In genomic region chr12:109749256-109749655, GRCm38 (mm10) we compare ENCODE assay signal across 8 mouse cellular contexts.
DNase-seq lines count a peak whose midpoint lies in the region; ATAC-seq lines count a peak whose summit lies in the region.

No protein-coding gene starts in this region.

- no peak overlapping the region for H3K4me3 ChIP-seq in neural tube, embryonic 11.5 days (ENCODE audit: low read depth, low read length)
- no peak overlapping the region for H3K4me3 ChIP-seq in liver, embryonic 15.5 days (replicated peaks)

- H3K36me3 ChIP-seq in neural tube, embryonic 11.5 days (ENCODE audit: control insufficient read depth, insufficient read depth, low read length) = no peaks in the 10 kb centered on the region
- no peaks in the 10 kb centered on the region for H3K36me3 ChIP-seq in liver, embryonic 15.5 days (replicated peaks)

- H3K27ac ChIP-seq in neural tube, embryonic 11.5 days (ENCODE audit: low read depth, low read length) = peak overlapping the region; percentile 63
- no peak overlapping the region for H3K27ac ChIP-seq in liver, embryonic 15.5 days (replicated peaks)

- peaks cover 34% of the 10 kb centered on the region for H3K4me1 ChIP-seq in neural tube, embryonic 11.5 days (ENCODE audit: control insufficient read depth, insufficient read depth, low read length)
- no peaks in the 10 kb centered on the region for H3K4me1 ChIP-seq in liver, embryonic 15.5 days (replicated peaks)

- no peaks in the 10 kb centered on the region for H3K9me3 ChIP-seq in neural tube, embryonic 11.5 days (ENCODE audit: control insufficient read depth, low read length)
- no peaks in the 10 kb centered on the region for H3K9me3 ChIP-seq in liver, embryonic 15.5 days (replicated peaks)

- DNase-seq in embryo, embryonic 11 days = peak; percentile 25
- no peak for DNase-seq in embryo, embryonic 9.5 days (ENCODE audit: extremely low spot score)
- no peak for DNase-seq in neural tube, embryonic 11.5 days (ENCODE audit: low spot score)
- no peak for DNase-seq in neural tube, embryonic 10.5 days (ENCODE audit: extremely low spot score, low spot score)
- DNase-seq in adrenal gland, postnatal 14 days = no peak
- no peak for DNase-seq in cerebellum, adult 11-12 months
- no peak for DNase-seq in urinary bladder, adult 18-20 months (ENCODE audit: low spot score in 2 of 2)

- peak overlapping the region; percentile 18; the same call in 1 of the 2 replicates for H3K4me2 ChIP-seq in neural tube, embryonic 11.5 days (ENCODE audit: low read depth)
- no peak overlapping the region for H3K4me2 ChIP-seq in liver, embryonic 15.5 days

- H3K9ac ChIP-seq in neural tube, embryonic 11.5 days (ENCODE audit: low read length) = no peak overlapping the region
- no peak overlapping the region for H3K9ac ChIP-seq in liver, embryonic 15.5 days

- peak; percentile 1; the same call in 1 of the 2 replicates for ATAC-seq in neural tube, embryonic 11.5 days (ENCODE audit: insufficient read depth, low FRiP score, low TSS enrichment)
- ATAC-seq in liver, embryonic 15.5 days (ENCODE audit: insufficient read depth) = peak; percentile 10; the same call in 1 of the 2 replicates

- no peaks in the 10 kb centered on the region for H3K27me3 ChIP-seq in neural tube, embryonic 11.5 days (ENCODE audit: control insufficient read depth, insufficient read depth, low read length)
- H3K27me3 ChIP-seq in liver, embryonic 15.5 days = no peaks in the 10 kb centered on the region

- 50% methylated on average over 2 of the region's 2 CpGs for WGBS in neural tube, embryonic 11.5 days
- WGBS in liver, embryonic 15.5 days (ENCODE audit: insufficient replicate concordance) = 50% methylated on average over 2 of the region's 2 CpGs
